Mouse (Mus musculus): ENCODE results near the gene Ndel1. TPM values are rescaled to one million over a fixed set of nuclear protein-coding genes. Genes with fewer than 3 reads are reported as not detected.

Gene Ndel1
- total RNA-seq, 4 experiments from 2014 or later: 59.5 to 79.4 (median 68.0) TPM

DNA sequence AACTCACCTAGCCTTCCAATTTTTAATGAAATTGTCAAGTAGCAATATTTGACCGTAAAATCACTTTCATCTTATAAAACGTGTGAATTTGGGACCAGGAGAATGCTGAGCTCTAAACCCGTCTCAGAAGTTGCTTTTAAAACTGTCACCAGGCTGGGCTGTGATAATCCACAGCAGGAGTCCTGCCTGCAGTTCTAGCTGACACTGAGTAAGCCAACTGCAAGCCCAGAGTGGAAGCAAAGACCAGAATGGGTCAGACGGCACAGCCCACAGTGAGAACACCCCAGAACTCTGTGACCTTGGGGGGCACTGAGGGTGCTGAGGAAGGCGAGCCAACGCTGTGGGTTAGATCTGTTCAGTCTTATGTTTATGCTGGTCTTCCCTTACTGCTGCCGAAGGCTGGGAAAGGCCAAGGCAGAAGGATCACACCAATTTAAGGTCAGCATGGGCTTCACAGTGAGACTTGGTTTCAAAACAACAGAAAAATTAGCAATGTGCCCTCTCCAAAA is 95.5 kb downstream of the Ndel1 start:
- no peak for DNase-seq

Other genes with a start within 250 kb of the Ndel1 start
- gene Myh10, start 180.3 kb downstream of the Ndel1 start, total RNA-seq (2022): 10 to 100 TPM; 42.2 to 60.3 (median 49.1) TPM
- under 1 TPM in 3 of 4 experiments, not detected in 1; 0.08 to 0.21 (median 0.09) TPM for gene Rnf222, start 16.7 kb upstream of the Ndel1 start, total RNA-seq (2022)
- gene Rpl26, start 29.7 kb upstream of the Ndel1 start, total RNA-seq (2022): 1,000 to 10,000 TPM; 1,214 to 1,402 (median 1,307) TPM
- 1 to 10 TPM in 1 of 4 experiments, under 1 TPM in 2, not detected in 1; 0.35 to 1.7 (median 0.78) TPM for gene Odf4, start 55.2 kb upstream of the Ndel1 start, total RNA-seq (2022)
- 10 to 100 TPM; 15.5 to 32.7 (median 24.5) TPM for gene Arhgef15, start 85.6 kb upstream of the Ndel1 start, total RNA-seq (2022)
- gene Slc25a35, start 96.3 kb upstream of the Ndel1 start, total RNA-seq (2022): 10 to 100 TPM; 14.7 to 35.0 (median 28.1) TPM
- gene Rangrf, start 103.3 kb upstream of the Ndel1 start, total RNA-seq (2022): 10 to 100 TPM; 21.0 to 27.9 (median 23.6) TPM
- 10 to 100 TPM; 33.9 to 48.4 (median 40.5) TPM for gene Pfas, start 136.6 kb upstream of the Ndel1 start, total RNA-seq (2022)
- 10 to 100 TPM; 30.7 to 46.1 (median 39.2) TPM for gene Ctc1, start 144.1 kb upstream of the Ndel1 start, total RNA-seq (2022)
- 1 to 10 TPM; 1.7 to 2.9 (median 2.3) TPM for gene Aurkb, start 173.8 kb upstream of the Ndel1 start, total RNA-seq (2022)
- gene Borcs6, start 187.9 kb upstream of the Ndel1 start, total RNA-seq (2022): 10 to 100 TPM; 29.8 to 33.9 (median 31.5) TPM
- gene Tmem107, start 198.9 kb upstream of the Ndel1 start, total RNA-seq (2022): 10 to 100 TPM; 13.1 to 28.3 (median 19.4) TPM
- gene Vamp2, start 216.6 kb upstream of the Ndel1 start, total RNA-seq (2022): 100 to 1,000 TPM; 118 to 221 (median 178) TPM
- gene Per1, start 223.4 kb upstream of the Ndel1 start, total RNA-seq (2022): 100 to 1,000 TPM in 1 of 4 experiments, 10 to 100 TPM in 3; 30.0 to 119 (median 51.6) TPM
- under 1 TPM in 2 of 4 experiments, not detected in 2; 0.18 to 0.22 TPM for gene Hes7, start 248.5 kb upstream of the Ndel1 start, total RNA-seq (2022)